Mouse (Mus musculus): ENCODE data around the gene Pold3. TPM values are rescaled to one million over a fixed set of nuclear protein-coding genes. Genes with fewer than 3 reads are reported as not detected.

The Pold3 gene
- polyA plus RNA-seq (2021; fragmentation: Nextera tagmentation) = 11.2 and 13.7 TPM in 2 replicates
- long read RNA-seq, experiment 1, transcript Pold3-201 (12 exons, 3,069 nt) = major isoform, 118 of 156 reads
- long read RNA-seq, experiment 1, partial matches to known transcripts = 6 of 156 reads
- long read RNA-seq, experiment 1, other reads (novel, unspliced or antisense) = 31 of 156 reads
- long read RNA-seq, experiment 2, transcript Pold3-201 (12 exons, 3,069 nt) = major isoform, 9 of 30 reads
- long read RNA-seq, experiment 2, partial matches to known transcripts = 13 of 30 reads
- long read RNA-seq, experiment 2, other reads (novel, unspliced or antisense) = 8 of 30 reads

DNA sequence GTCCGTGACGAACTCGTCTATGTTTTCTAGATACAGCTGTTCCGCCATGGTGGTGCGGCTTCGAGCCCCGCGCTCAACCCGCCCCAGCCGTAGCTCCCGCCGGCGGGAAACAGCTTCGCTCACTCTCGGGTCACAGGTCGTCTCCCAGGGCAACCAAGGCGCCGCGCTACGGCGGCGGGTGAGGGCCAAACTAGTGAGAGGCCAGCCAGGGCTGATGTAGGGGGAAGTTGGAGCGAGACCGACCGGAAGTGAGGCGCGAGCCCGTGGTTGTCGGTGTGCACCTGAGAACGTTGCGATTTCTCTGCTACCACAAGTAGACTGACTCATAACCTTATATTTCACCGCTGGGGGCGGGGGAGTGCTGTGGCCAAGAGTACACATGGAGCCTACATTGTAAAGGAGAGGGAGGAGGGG is at the start of gene Pold3:
TSS of gene Pold3 (minus strand) at position 190 of the 414 bp plus-strand sequence.

DNA sequence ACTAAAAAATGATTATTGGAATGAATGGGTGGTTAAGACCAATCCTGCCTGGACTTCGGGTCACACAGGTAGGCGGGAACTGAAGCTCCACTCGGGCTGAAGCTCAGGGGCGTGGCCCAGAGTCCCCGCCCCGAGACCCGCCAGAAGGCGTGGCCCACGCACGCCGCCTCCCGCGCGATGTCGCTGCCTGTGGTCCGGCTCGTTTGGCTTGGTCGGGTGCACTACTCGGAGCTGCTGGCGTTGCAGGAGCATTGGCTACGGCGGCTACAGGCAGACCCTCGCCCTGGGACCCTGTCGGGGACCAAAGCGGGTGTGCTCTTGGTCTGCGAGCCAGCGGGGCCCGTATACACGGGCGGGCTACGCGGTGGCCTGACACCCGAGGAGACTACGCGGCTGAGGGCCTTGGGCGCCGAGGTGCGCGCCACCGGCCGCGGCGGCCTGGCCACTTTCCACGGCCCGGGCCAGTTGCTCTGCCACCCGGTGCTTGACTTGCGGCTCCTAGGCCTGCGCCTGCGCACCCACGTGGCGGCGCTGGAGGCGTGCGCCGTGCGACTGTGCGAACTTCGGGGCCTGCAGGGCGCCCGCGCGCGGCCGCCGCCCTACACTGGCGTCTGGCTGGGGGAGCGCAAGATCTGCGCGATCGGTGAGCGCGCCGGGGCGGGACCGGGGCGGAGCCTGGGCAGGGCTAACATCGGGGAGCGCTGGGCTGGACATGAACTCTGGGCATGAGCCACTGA is 37.9 kb upstream of the Pold3 start, which contains the start of gene Lipt2:
TSS of gene Lipt2 (plus strand) at position 173 of the 737 bp plus-strand sequence.

Other genes with a start within 250 kb of the Pold3 start
- 11.6 and 12.7 TPM in 2 replicates for gene Rnf169, start 141.1 kb downstream of the Pold3 start, polyA plus RNA-seq (2021; fragmentation: Nextera tagmentation)
- gene Chrdl2, start 115.4 kb downstream of the Pold3 start, polyA plus RNA-seq (2021; fragmentation: Nextera tagmentation) = 0.08 and 0.13 TPM in 2 replicates
- 12.5 and 14.5 TPM in 2 replicates for gene Lipt2, start 37.7 kb upstream of the Pold3 start, polyA plus RNA-seq (2021; fragmentation: Nextera tagmentation)
- gene Kcne3, start 54.9 kb upstream of the Pold3 start, polyA plus RNA-seq (2021; fragmentation: Nextera tagmentation) = 0.34 and 0.53 TPM in 2 replicates
- gene Pgm2l1, start 105.8 kb upstream of the Pold3 start, polyA plus RNA-seq (2021; fragmentation: Nextera tagmentation) = 31.4 and 44.0 TPM in 2 replicates
- gene P4ha3, start 164.0 kb upstream of the Pold3 start, polyA plus RNA-seq (2021; fragmentation: Nextera tagmentation) = 1.7 and 3.8 TPM in 2 replicates